Mouse (Mus musculus) cerebellum, adult 2 months (tissue): ENCODE measurements around the gene Gas1.

Experiments used
- CTCF ChIP-seq: fragments of 200-500 bp; IDR thresholded peaks from 2 replicates; pipeline ENCODE4 v1.5.1; 2011; ENCODE audit warnings: low read depth, mild to moderate bottlenecking, control low read depth, low read length, moderate library complexity, borderline replicate concordance; ENCODE audit not compliant: insufficient read depth
- POLR2A ChIP-seq: fragments of 200-500 bp; IDR thresholded peaks from 2 replicates; pipeline ENCODE4 v1.6.1; 2011; ENCODE audit warnings: low read length, control low read depth, borderline replicate concordance; ENCODE audit not compliant: insufficient read depth

GRCm38 (mm10) chr13:60223797-60224196 is 46.6 kb upstream of the Gas1 start:
- TF ChIP-seq CTCF (no peak), POLR2A (no peak)
